Mouse (Mus musculus) inflammation-experienced regulatory T-cells, adult 6 months (primary cell): ENCODE measurements around the gene Myo1c. TPM values are rescaled to one million over a fixed set of nuclear protein-coding genes. Genes with fewer than 3 reads are reported as not detected.
A peak's percentile ranks its signal among the peaks of the same experiment; 100 is the strongest.

ENCODE experiments used
- ATAC-seq: one replicate; pipeline ENCODE4 v1.8.0; 2017
- polyA plus RNA-seq, 3 experiments: library from polyadenylated mRNA; unstranded; fragments of 100-300 nt; shearing (Covaris generic); gene quantifications; one replicate each; pipeline ENCODE4 v1.2.1; 2017

Myo1c gene
- polyA plus RNA-seq: 10 to 100 TPM; 15.6 to 24.5 (median 23.1) TPM

DNA sequence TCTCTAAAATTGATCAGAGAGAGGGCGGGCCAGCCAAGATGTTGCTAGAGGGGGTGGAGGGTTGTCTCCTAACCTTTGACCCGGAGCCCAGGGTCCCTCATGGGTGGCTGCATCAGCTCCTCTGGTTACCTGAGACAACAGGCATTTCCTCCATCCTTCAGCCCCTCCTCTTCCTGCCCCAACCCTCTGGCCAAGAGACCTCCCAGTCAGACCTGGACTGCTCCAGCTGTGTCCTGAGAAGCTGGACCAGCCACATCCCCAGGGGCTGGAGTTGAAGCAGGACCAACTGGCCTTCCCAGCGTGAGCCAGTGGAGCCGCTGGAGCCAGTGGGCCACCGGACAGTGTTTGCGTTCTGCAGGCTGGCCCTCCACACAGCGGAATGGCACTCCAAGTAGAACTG is at the start of gene Myo1c:
Gene Myo1c (plus strand): TSS at position 194 of the 400 bp plus-strand sequence.
- no peak for ATAC-seq

DNA sequence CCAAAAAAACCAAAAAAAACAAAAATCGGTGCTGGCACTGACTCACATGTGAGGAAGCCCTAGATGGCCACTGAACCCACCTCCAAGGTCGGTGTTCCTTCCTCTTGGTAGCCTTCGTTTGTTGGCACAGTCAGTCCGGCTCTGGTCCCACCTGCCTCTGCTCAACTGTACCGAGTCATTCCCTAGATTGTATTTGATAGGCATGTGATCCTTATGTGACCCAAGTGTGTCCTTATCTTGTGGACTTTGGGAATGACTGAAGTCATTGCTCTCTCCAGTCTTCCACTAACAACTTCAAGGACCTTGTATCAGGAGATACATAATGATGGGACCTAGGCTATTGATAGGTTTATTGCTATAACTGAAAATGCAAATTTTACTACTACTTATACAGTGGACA is 45.5 kb upstream of the Myo1c start:
- no peak for ATAC-seq

- ATAC-seq: no peak
Measured at GRCm38 (mm10) chr11:75605318-75605717, 45.0 kb upstream of the Myo1c start.

- no peak for ATAC-seq
Measured at GRCm38 (mm10) chr11:75608776-75609175, 41.5 kb upstream of the Myo1c start.

- ATAC-seq: no peak
Measured at GRCm38 (mm10) chr11:75610021-75610420, 40.3 kb upstream of the Myo1c start.

GRCm38 (mm10) chr11:75614769-75615168 is 35.5 kb upstream of the Myo1c start:
- no peak for ATAC-seq

DNA sequence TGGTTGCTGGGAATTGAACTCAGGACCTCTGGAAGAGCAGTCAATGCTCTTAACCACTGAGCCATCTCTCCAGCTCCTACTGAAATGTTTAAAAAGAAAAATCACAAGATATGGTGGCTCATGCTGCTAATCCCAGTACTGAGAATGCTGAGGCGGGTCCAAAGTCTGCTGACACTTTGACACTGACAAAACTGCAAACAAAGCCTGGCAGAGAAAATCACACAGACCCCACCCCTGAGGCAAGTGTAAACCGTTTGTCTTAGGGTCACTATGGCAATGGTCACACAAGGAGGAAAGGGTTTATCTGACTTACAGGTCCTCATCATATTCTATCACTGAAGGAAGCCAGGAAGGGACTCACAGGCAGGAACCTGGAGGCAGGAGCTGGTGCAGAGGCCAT is 34.7 kb upstream of the Myo1c start:
- no peak for ATAC-seq

- no peak for ATAC-seq
Measured at GRCm38 (mm10) chr11:75619133-75619532, 31.2 kb upstream of the Myo1c start.

GRCm38 (mm10) chr11:75620136-75620780 is 30.0 kb upstream of the Myo1c start:
- no peak for ATAC-seq

DNA sequence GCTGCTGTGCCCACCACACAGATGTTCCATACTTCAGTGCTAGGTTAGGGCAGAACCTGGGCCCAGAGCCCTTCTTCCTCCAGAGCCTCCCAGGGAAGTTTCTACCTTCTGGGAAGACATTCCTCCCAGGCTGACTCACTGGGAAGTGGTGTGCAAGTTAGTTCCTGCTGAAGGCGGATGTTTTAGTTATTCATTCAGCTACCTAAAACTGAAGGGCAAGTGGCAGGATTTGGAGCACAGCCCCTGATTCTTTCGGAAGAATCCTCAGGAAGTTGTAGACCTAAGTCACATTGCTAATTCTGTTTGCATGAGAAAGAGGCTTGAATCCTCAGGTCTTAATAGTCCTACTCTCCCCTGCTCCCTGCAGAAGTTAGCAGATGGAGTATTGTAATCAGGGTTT is 28.9 kb upstream of the Myo1c start:
- no peak for ATAC-seq

- ATAC-seq: no peak
Measured at GRCm38 (mm10) chr11:75622588-75623329, 27.5 kb upstream of the Myo1c start.

GRCm38 (mm10) chr11:75624102-75624554 is 26.2 kb upstream of the Myo1c start:
- ATAC-seq: no peak

DNA sequence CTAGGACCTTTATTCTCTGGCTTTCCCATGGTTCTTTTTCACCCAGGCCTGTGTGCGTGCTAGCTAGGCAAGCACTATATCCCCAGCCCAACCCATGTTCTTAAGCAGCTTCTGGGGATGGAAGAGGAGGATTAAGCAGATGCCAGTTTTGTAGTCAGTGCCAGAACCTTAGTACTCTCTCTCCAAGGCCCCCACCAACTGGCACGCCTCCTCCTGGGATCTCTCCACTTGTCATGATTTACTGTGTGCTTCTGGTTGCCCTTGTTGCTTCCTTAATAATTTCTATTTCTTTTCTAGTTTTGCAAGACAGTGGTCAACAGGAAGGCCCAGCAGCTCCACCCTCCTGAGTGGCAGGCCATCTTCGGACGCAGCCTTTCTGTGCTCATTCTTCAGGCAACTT is 24.5 kb upstream of the Myo1c start:
- ATAC-seq: no peak

DNA sequence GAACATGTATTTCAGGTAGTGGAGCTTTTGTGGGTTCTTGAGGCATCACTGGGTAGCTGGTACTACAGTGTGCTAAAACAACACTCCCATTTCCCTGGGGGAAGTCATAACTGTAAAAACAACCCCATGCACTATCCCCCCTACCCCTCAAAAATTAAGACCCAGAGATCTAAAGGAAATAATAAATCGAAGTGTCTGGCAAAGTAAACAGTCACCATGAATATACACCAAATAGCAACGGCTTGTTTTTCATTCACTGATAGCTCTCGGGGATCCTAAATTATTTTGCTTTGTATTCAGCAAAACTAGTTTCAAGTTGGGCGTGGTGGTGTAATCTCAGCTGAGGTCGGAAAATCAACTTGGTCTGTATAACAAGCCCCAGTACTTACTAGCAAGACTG is 20.2 kb upstream of the Myo1c start:
- ATAC-seq: no peak

GRCm38 (mm10) chr11:75630645-75631229 is 19.6 kb upstream of the Myo1c start, which contains the start of gene Inpp5k:
Gene Inpp5k (plus strand): TSS chr11:75630988.
- ATAC-seq: peak; percentile 97

DNA sequence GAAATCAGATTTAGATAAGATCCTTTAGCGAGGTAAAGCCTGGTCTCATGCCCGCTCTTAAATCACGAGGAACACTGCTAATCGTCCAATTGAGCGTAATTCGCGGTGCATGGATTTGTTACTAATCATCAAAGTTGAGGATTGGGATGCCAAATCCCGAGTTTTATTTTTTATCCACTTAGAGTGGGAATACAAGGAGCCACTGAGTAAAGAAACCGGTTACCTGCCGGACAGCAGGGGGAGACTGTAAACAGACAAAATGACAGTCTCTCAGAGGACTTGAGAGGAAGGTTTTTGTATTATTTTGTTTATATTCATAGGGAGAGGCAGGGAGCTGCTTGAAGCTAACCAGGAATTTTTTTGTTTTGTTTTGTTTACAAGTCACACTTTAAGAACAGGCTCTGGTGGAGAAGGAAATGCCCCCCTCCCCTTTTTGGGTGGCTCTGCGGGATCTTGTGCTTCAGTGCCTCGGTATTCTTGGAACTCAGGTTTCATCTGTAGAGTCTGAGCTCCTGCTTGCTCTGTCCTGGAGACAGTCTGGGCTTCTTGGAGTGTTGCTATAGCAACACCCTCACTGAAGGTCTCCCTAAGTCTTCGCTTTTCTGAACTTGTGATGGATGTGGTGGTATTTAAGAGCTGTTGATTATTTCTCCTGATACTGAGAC is 18.6 kb upstream of the Myo1c start:
- ATAC-seq: no peak

DNA sequence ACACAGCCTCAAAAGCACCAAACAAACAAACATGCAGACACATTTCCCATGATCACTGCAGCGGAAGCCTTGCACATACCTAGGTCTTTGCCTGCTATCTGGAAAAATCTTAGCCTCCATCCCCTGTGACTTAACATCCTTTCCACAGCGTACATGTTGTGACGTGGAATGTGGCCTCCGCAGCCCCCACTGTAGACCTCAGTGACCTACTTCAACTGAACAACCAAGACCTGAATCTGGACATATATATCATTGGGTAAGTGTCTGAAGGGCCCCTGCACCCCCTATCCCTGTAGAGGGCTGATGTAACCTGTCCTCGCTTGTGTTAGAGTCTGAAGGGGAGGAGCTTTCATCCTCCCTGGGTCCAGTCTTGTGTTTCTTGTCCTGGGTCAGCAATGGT is 17.4 kb upstream of the Myo1c start:
- no peak for ATAC-seq

DNA sequence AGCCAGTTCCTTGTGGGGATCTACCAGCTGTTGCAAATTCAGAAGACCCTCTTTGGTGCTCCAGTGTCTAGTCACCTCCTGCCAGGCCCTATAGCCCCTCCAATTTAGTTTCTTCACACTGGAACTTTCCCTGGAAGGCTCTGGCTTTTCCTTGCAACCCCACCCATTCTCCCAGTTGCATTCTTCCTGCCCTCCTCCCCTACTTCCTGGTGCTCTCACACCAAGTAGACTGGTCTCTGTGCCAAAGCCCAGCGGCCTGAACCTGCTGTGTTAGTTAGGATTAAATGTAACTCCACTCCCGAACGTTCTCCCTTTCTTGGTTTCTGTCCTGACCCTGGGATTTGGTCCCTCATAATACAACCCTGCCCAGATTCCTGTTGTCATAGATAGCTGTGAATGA is 15.5 kb upstream of the Myo1c start:
- no peak for ATAC-seq

GRCm38 (mm10) chr11:75635315-75635714 is 15.0 kb upstream of the Myo1c start:
- ATAC-seq: no peak

DNA sequence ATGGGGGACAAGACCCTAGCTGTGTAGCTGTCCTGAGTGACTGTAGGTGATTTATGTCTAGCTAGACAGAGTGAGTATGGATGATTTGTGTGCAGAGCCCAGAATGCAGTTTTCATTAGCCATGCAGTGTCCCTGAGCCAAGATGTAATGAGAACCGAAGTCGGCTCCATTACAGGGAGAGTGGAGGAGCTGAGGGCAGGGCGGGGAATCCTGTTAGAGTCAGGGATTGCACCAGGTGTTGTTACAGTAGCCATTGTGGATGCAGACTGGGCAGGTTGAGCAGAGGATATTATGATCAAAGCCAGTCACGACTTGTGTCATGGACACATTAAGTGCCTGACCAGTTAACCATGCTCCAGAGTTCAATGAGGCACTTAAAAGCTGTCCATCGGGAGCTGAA is 7.0 kb upstream of the Myo1c start:
- no peak for ATAC-seq

DNA sequence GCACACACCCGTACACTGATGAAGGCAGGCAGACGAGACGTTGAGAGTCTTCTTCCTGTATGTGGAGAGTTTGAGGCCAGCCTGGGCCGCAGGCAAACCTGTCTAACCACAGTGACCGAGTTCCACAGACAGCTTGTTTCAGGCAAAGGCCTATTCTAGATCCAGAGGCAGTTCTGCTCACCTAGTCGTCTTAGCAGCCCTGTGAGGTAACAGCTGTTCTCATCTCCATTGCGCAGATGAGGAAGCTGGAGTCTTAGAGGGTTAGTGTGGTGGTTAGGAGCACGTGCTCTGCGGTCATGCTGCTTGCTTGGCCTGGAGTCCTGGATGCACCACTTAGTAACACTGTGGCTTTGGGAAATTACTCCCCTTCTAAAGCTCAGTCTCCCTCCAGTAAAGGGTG is 5.6 kb upstream of the Myo1c start:
- ATAC-seq: no peak

DNA sequence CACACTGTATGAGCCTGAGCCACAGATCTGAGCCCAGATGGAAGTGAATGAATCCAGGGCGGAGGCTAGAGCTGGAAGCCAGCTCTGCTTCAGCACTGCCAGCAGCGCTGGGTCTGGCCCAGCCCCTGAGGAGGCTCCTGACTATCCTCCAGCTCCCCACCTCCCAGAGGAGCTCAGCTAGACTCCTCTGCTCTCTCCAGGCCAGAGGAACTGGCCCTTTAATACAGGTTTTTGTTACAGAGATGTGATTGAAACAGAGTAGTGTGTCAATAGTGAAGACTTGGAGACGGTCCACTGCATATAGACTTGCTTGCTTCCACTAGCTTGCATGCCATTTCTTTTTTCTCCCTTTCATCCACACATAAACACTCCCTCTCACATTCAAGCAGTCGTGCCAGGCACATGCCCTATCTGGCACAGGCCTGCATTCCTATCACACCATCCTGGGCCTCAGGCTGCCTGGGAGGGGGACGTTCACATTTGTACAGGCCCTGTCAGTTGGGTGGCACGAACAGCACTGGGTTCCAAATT is 2.6 kb upstream of the Myo1c start:
- no peak for ATAC-seq

- no peak for ATAC-seq
Measured at GRCm38 (mm10) chr11:75649155-75649561, 1.1 kb upstream of the Myo1c start.
